Mouse (Mus musculus) neural tube, embryonic 14.5 days (tissue): ENCODE measurements around the gene Cdh11. TPM values are rescaled to one million over a fixed set of nuclear protein-coding genes. Genes with fewer than 3 reads are reported as not detected.
"Not testable (repeated sequence)": the region's sequence is repeated elsewhere in the genome, so short reads cannot be mapped to it uniquely, and the experiment has no call there.

Experiments used
- ATAC-seq: fragments of 200-750 bp; cut with Nextera tagmentation; 2 replicates; pipeline ENCODE4 v1.8.0; 2017; ENCODE audit warnings: low read depth, mild to moderate bottlenecking, moderate TSS enrichment, moderate library complexity
- H3K27ac ChIP-seq: fragments of 300-500 bp; sonication (generic); 2 replicates; pipeline ENCODE4 v1.5.1; 2014; ENCODE audit warnings: low read depth, mild to moderate bottlenecking, control low read depth, low read length, moderate library complexity, mixed read lengths
- H3K27me3 ChIP-seq: fragments of 300-500 bp; sonication (generic); 2 replicates; pipeline ENCODE4 v1.6.1; 2014; ENCODE audit warnings: low read length; ENCODE audit not compliant: control insufficient read depth, insufficient read depth
- H3K36me3 ChIP-seq: fragments of 300-500 bp; sonication (generic); 2 replicates; pipeline ENCODE4 v1.6.1; 2014; ENCODE audit warnings: low read length, mixed read lengths; ENCODE audit not compliant: control insufficient read depth, insufficient read depth
- H3K4me1 ChIP-seq: fragments of 300-500 bp; sonication (generic); 2 replicates; pipeline ENCODE4 v1.6.1; 2014; ENCODE audit warnings: low read length; ENCODE audit not compliant: control insufficient read depth, insufficient read depth
- H3K4me2 ChIP-seq: fragments of 300-500 bp; sonication (generic); 2 replicates; pipeline ENCODE4 v1.6.1; 2014; ENCODE audit warnings: mild to moderate bottlenecking, low read depth, low read length, control low read depth
- H3K4me3 ChIP-seq: fragments of 300-500 bp; sonication (generic); 2 replicates; pipeline ENCODE4 v1.5.1; 2014; ENCODE audit warnings: low read depth, low read length, control low read depth, mixed read lengths
- H3K9ac ChIP-seq: fragments of 300-500 bp; sonication (generic); replicated peaks from 2 replicates; pipeline ENCODE4 v1.6.1; 2014; ENCODE audit warnings: low read depth, mild to moderate bottlenecking, control low read depth, low read length, mixed read lengths
- H3K9me3 ChIP-seq: fragments of 300-500 bp; sonication (generic); 2 replicates; pipeline ENCODE4 v1.6.1; 2016; ENCODE audit warnings: low read length; ENCODE audit not compliant: control insufficient read depth
- WGBS: fragments of 180-500 bp; shearing (Covaris S2); extraction: QIAGEN DNeasy Blood & Tissue Kit; methylation state at CpG from one replicate; pipeline ENCODE4 v1.1.7; 2014; 5-methylcytosine and 5-hydroxymethylcytosine counted together
- polyA plus RNA-seq: library from polyadenylated mRNA; unstranded; fragments of >200 nt; fragmentation: Nextera tagmentation; extraction: Ambion mirVana; gene quantifications from 2 replicates; pipeline ENCODE4 v1.2.1, GENCODE M21; 2014

Cdh11 gene
- polyA plus RNA-seq, 1 experiment from 2014 or later: 59.9 TPM

GRCm38 (mm10) chr8:102685023-102685422 is 100.4 kb downstream of the Cdh11 start:
- Histone ChIP-seq H3K27ac (no peak overlapping the region), H3K4me3 (no peak overlapping the region), H3K9me3 (no peaks in the 10 kb centered on the region), H3K9ac (no peak overlapping the region), H3K4me2 (no peak overlapping the region), H3K36me3 (no peaks in the 10 kb centered on the region), H3K4me1 (no peaks in the 10 kb centered on the region), H3K27me3 (no peaks in the 10 kb centered on the region)
- 42% methylated on average over 11 of the region's 11 CpGs for WGBS
- ATAC-seq: no peak

GRCm38 (mm10) chr8:102677148-102677547 is 108.3 kb downstream of the Cdh11 start:
- no peaks in the 10 kb centered on the region for H3K4me1 ChIP-seq
- H3K27ac ChIP-seq: no peak overlapping the region
- H3K4me3 ChIP-seq: no peak overlapping the region
- H3K9me3 ChIP-seq: no peaks in the 10 kb centered on the region
- WGBS: 73% methylated on average over 3 of the region's 3 CpGs
- no peaks in the 10 kb centered on the region for H3K27me3 ChIP-seq
- no peak overlapping the region for H3K4me2 ChIP-seq
- no peak for ATAC-seq
- no peak overlapping the region for H3K9ac ChIP-seq
- peaks cover 4% of the 10 kb centered on the region; the same call in 1 of the 2 replicates for H3K36me3 ChIP-seq

GRCm38 (mm10) chr8:102664561-102664960 is 120.9 kb downstream of the Cdh11 start:
- H3K4me1 ChIP-seq, ATAC-seq, H3K27me3 ChIP-seq, H3K36me3 ChIP-seq, H3K9ac ChIP-seq, H3K4me2 ChIP-seq, H3K27ac ChIP-seq, H3K4me3 ChIP-seq, H3K9me3 ChIP-seq: not testable (repeated sequence)
- 93% methylated on average over 5 of the region's 5 CpGs for whole genome bisulfite sequencing

- Histone ChIP-seq H3K9ac (no peak overlapping the region), H3K36me3 (no peaks in the 10 kb centered on the region; the same call in 1 of the 2 replicates), H3K4me2 (no peak overlapping the region), H3K4me1 (no peaks in the 10 kb centered on the region), H3K27ac (no peak overlapping the region), H3K27me3 (no peaks in the 10 kb centered on the region), H3K9me3 (no peaks in the 10 kb centered on the region), H3K4me3 (no peak overlapping the region)
- ATAC-seq: no peak
- WGBS: 72% methylated on average over 2 of the region's 2 CpGs
Measured at GRCm38 (mm10) chr8:102656529-102656928, 128.9 kb downstream of the Cdh11 start.

GRCm38 (mm10) chr8:102651964-102652363 is 133.5 kb downstream of the Cdh11 start:
- H3K9ac ChIP-seq: no peak overlapping the region
- H3K4me1 ChIP-seq: no peaks in the 10 kb centered on the region
- no peaks in the 10 kb centered on the region for H3K27me3 ChIP-seq
- H3K4me2 ChIP-seq: no peak overlapping the region
- no peaks in the 10 kb centered on the region for H3K9me3 ChIP-seq
- peaks cover 9% of the 10 kb centered on the region; the same call in 1 of the 2 replicates for H3K36me3 ChIP-seq
- ATAC-seq: no peak
- 88% methylated on average over 4 of the region's 4 CpGs for whole genome bisulfite sequencing
- no peak overlapping the region for H3K4me3 ChIP-seq
- H3K27ac ChIP-seq: no peak overlapping the region

- H3K9me3 ChIP-seq: no peaks in the 10 kb centered on the region
- no peak overlapping the region for H3K9ac ChIP-seq
- no peaks in the 10 kb centered on the region for H3K4me1 ChIP-seq
- ATAC-seq: no peak
- H3K27ac ChIP-seq: no peak overlapping the region
- no peaks in the 10 kb centered on the region for H3K27me3 ChIP-seq
- 72% methylated on average over 3 of the region's 3 CpGs for WGBS
- no peak overlapping the region for H3K4me2 ChIP-seq
- no peaks in the 10 kb centered on the region for H3K36me3 ChIP-seq
- H3K4me3 ChIP-seq: no peak overlapping the region
Measured at GRCm38 (mm10) chr8:102627151-102627550, 158.3 kb downstream of the Cdh11 start.

- Histone ChIP-seq H3K9me3 (no peaks in the 10 kb centered on the region), H3K9ac (no peak overlapping the region), H3K27ac (no peak overlapping the region), H3K4me1 (no peaks in the 10 kb centered on the region), H3K4me2 (no peak overlapping the region), H3K4me3 (no peak overlapping the region), H3K36me3 (no peaks in the 10 kb centered on the region), H3K27me3 (no peaks in the 10 kb centered on the region)
- ATAC-seq: no peak
- 85% methylated on average over 4 of the region's 4 CpGs for WGBS
Measured at GRCm38 (mm10) chr8:102612146-102612545, 173.3 kb downstream of the Cdh11 start.

GRCm38 (mm10) chr8:102601327-102601726 is 184.1 kb downstream of the Cdh11 start:
- WGBS: 77% methylated on average over 4 of the region's 4 CpGs
- Histone ChIP-seq H3K27me3 (no peaks in the 10 kb centered on the region), H3K27ac (no peak overlapping the region), H3K9me3 (no peaks in the 10 kb centered on the region), H3K4me1 (no peaks in the 10 kb centered on the region), H3K4me2 (no peak overlapping the region), H3K9ac (no peak overlapping the region), H3K4me3 (no peak overlapping the region), H3K36me3 (no peaks in the 10 kb centered on the region)
- ATAC-seq: no peak

GRCm38 (mm10) chr8:102596523-102596922 is 188.9 kb downstream of the Cdh11 start:
- no peaks in the 10 kb centered on the region for H3K4me1 ChIP-seq
- ATAC-seq: no peak

GRCm38 (mm10) chr8:102593899-102594298 is 191.5 kb downstream of the Cdh11 start:
- no peaks in the 10 kb centered on the region for H3K4me1 ChIP-seq
- WGBS: 87% methylated on average over 6 of the region's 6 CpGs
- no peaks in the 10 kb centered on the region for H3K27me3 ChIP-seq
- H3K4me3 ChIP-seq: no peak overlapping the region
- no peak overlapping the region for H3K4me2 ChIP-seq
- H3K9ac ChIP-seq: no peak overlapping the region
- no peaks in the 10 kb centered on the region for H3K9me3 ChIP-seq
- H3K27ac ChIP-seq: no peak overlapping the region
- H3K36me3 ChIP-seq: no peaks in the 10 kb centered on the region
- no peak for ATAC-seq

More at GRCm38 (mm10) chr8:102596523-102596922, 188.9 kb downstream of the Cdh11 start:
- no peaks in the 10 kb centered on the region for H3K9me3 ChIP-seq
- H3K4me3 ChIP-seq: no peak overlapping the region
- no peak overlapping the region for H3K27ac ChIP-seq
- no peaks in the 10 kb centered on the region for H3K27me3 ChIP-seq
- 23% methylated on average over 3 of the region's 3 CpGs for WGBS
- H3K4me2 ChIP-seq: no peak overlapping the region
- no peak overlapping the region for H3K9ac ChIP-seq
- H3K36me3 ChIP-seq: no peaks in the 10 kb centered on the region
